8 mouse cellular contexts compared by ENCODE assay signal in the genomic region with DNA sequence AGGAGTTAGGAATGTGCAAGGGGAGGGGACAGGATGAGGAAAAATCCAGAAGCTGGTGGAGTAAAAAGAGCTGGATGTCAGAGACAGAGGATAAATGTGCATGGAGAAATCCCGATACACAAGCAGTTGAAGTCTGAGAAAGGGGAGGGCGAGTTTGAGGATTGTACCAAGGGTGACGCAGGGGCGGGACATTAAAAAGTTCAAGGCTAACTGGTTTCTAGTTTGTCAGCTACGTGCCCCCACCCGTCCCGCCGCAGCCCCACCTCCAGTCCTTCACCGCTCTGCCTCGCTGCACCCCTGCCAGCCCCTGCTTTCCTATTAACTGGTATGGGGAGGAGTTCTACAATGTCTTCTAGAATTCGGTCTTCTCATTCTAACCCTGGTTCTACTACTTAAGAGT. TPM values are rescaled to one million over a fixed set of nuclear protein-coding genes. Genes with fewer than 3 reads are reported as not detected.
DNase-seq lines count a peak whose midpoint lies in the region; ATAC-seq and TF ChIP-seq lines count a peak whose summit lies in the region.

No protein-coding gene starts in this region.

- peak overlapping the region; percentile 81 for H3K9ac ChIP-seq in heart, embryonic 12.5 days
- peak overlapping the region; percentile 61 for H3K9ac ChIP-seq in limb, embryonic 14.5 days (ENCODE audit: low read depth, low read length, severe bottlenecking)

- H3K27ac ChIP-seq in heart, embryonic 12.5 days (ENCODE audit: poor library complexity, severe bottlenecking), result peak overlapping the region; percentile 80
- peak overlapping the region; percentile 35 for H3K27ac ChIP-seq in limb, embryonic 14.5 days (replicated peaks; ENCODE audit: low read depth, low read length)

- H3ac ChIP-seq in myocyte (ENCODE audit: control insufficient read depth, insufficient read length), result peak overlapping the region; percentile 48

- 3% methylated on average over 11 of the region's 11 CpGs for WGBS in heart, embryonic 12.5 days
- under 1% methylated on average over 11 of the region's 11 CpGs for WGBS in limb, embryonic 14.5 days

- H3K9me3 ChIP-seq in heart, embryonic 12.5 days (replicated peaks), result no peaks in the 10 kb centered on the region
- no peaks in the 10 kb centered on the region for H3K9me3 ChIP-seq in limb, embryonic 14.5 days (ENCODE audit: control insufficient read depth, low read length)

- peaks cover 41% of the 10 kb centered on the region for H3K36me3 ChIP-seq in heart, embryonic 12.5 days
- peaks cover 38% of the 10 kb centered on the region for H3K36me3 ChIP-seq in limb, embryonic 14.5 days (ENCODE audit: control insufficient read depth, insufficient read depth, low read length)
- H3K36me3 ChIP-seq in myocyte (ENCODE audit: control insufficient read depth, insufficient read depth), result no peaks in the 10 kb centered on the region

- no peaks in the 10 kb centered on the region for H3K27me3 ChIP-seq in heart, embryonic 12.5 days (replicated peaks)
- H3K27me3 ChIP-seq in limb, embryonic 14.5 days (ENCODE audit: control insufficient read depth, insufficient read depth, low read length), result no peaks in the 10 kb centered on the region
- H3K27me3 ChIP-seq in myocyte (ENCODE audit: control insufficient read depth, insufficient read depth, insufficient read length), result peaks cover 11% of the 10 kb centered on the region

- no peak for DNase-seq in heart, postnatal 25 days (ENCODE audit: low spot score)
- peak; percentile 85 to 87 for DNase-seq in adrenal gland, postnatal 36 days
- DNase-seq in heart, postnatal 4 days, result peak; percentile 45
- no peak for DNase-seq in limb, embryonic 14.5 days (ENCODE audit: low spot score)
- DNase-seq in frontal cortex, postnatal 25 days (ENCODE audit: low spot score in 2 of 2), result no peak
- no peak for DNase-seq in cerebellum, postnatal 36 days

- peak overlapping the region; percentile 85 for H3K4me2 ChIP-seq in heart, embryonic 12.5 days
- H3K4me2 ChIP-seq in limb, embryonic 14.5 days (replicated peaks; ENCODE audit: low read depth, low read length, severe bottlenecking), result peak overlapping the region; percentile 58
- H3K4me2 ChIP-seq in myocyte (ENCODE audit: low read depth), result peak overlapping the region; percentile 77

- peak; percentile 30; the same call in 1 of the 2 replicates for ATAC-seq in heart, embryonic 12.5 days (ENCODE audit: insufficient number of reproducible peaks, low FRiP score)
- no peak for ATAC-seq in limb, embryonic 14.5 days (ENCODE audit: low FRiP score, low read depth)

- intact Hi-C loops in heart, postnatal 25 days (cut with DNase I), result no loop called here

- peaks cover 24% of the 10 kb centered on the region for H3K79me2 ChIP-seq in myocyte (ENCODE audit: control insufficient read depth, insufficient read depth)

- peak overlapping the region; percentile 79 for H3K4me3 ChIP-seq in heart, embryonic 12.5 days
- peak overlapping the region; percentile 62 for H3K4me3 ChIP-seq in limb, embryonic 14.5 days (replicated peaks; ENCODE audit: low read length)
- peak overlapping the region; percentile 65 for H3K4me3 ChIP-seq in myocyte

- H3K4me1 ChIP-seq in heart, embryonic 12.5 days (replicated peaks), result peaks cover 14% of the 10 kb centered on the region
- H3K4me1 ChIP-seq in limb, embryonic 14.5 days (ENCODE audit: control insufficient read depth, insufficient read depth, low read length), result peaks cover 6% of the 10 kb centered on the region

- TF ChIP-seq POLR2A in limb, embryonic 14.5 days (IDR thresholded peaks at IDR 0.05; ENCODE audit: borderline replicate concordance, extremely low read depth, insufficient read depth, insufficient read length), result no peak
- no peak for TF ChIP-seq POLR2A in myocyte (IDR thresholded peaks at IDR 0.05; ENCODE audit: insufficient read length, low read depth)

TF ChIP-seq in myocyte, 11 proteins besides CTCF, POLR2A, EP300 and RAD21:
- TF ChIP-seq MYOD1 (IDR thresholded peaks at IDR 0.05; ENCODE audit: control insufficient read depth in 1 of 3, insufficient read length in 2 of 3, low read depth in 2 of 3), result no peak
- TF ChIP-seq TCF12 (IDR thresholded peaks at IDR 0.05; ENCODE audit: insufficient read depth, poor library complexity, severe bottlenecking), result no peak
- no peak for TF ChIP-seq SRF (IDR thresholded peaks at IDR 0.05; ENCODE audit: control insufficient read depth, insufficient read length, low read depth)
- TF ChIP-seq TCF3 (IDR thresholded peaks at IDR 0.05; ENCODE audit: insufficient read length, low read depth), result no peak
- no peak for TF ChIP-seq POLR2AphosphoS2 (IDR thresholded peaks at IDR 0.05; ENCODE audit: insufficient read length, low read depth)
- no peak for TF ChIP-seq USF1 (IDR thresholded peaks at IDR 0.05; ENCODE audit: low read depth)
- no peak for TF ChIP-seq REST (IDR thresholded peaks at IDR 0.05; ENCODE audit: insufficient read depth, insufficient read length)
- TF ChIP-seq E2F4 (IDR thresholded peaks at IDR 0.05; ENCODE audit: insufficient read depth), result no peak
- no peak for TF ChIP-seq MAX (IDR thresholded peaks at IDR 0.05; ENCODE audit: low read depth)
- no peak for TF ChIP-seq MYOG (IDR thresholded peaks at IDR 0.05; ENCODE audit: control insufficient read depth in 1 of 3, insufficient read depth in 1 of 3, insufficient read length in 2 of 3, low read depth in 2 of 3)
- no peak for TF ChIP-seq CEBPB (IDR thresholded peaks at IDR 0.05; ENCODE audit: insufficient read depth, poor library complexity, severe bottlenecking)

RNA-seq across cellular contexts. Expression of gene Phb, which starts 0.4 kb away (rescaled TPM):
- 260 and 286 TPM in 2 replicates for polyA plus RNA-seq in heart, embryonic 12.5 days (2016; fragmentation: Nextera tagmentation; extraction: Ambion mirVana)
- total RNA-seq in heart, postnatal 25 days (2021), result 100 to 1,000 TPM; 384 to 423 TPM
- 100 to 1,000 TPM; 324 to 358 TPM for total RNA-seq in adrenal gland, postnatal 36 days (2021)
- total RNA-seq in heart, postnatal 4 days (2021), result 100 to 1,000 TPM; 304 to 319 TPM
- 209 and 309 TPM in 2 replicates for polyA plus RNA-seq in limb, embryonic 14.5 days (2012; rRNA removed)
- 226 and 227 TPM in 2 replicates for polyA plus RNA-seq in limb, embryonic 14.5 days (2014; fragmentation: Nextera tagmentation; extraction: Ambion mirVana)
- polyA plus RNA-seq in myocyte (2012; fragmentation: generic; extraction: Trizol), result 343 TPM

RNA-seq across cellular contexts. Expression of gene Zfp652, which starts 45.3 kb away (rescaled TPM):
- 12.8 and 14.3 TPM in 2 replicates for polyA plus RNA-seq in heart, embryonic 12.5 days (2016; fragmentation: Nextera tagmentation; extraction: Ambion mirVana)
- total RNA-seq in heart, postnatal 25 days (2021), result 10 to 100 TPM; 48.2 to 49.2 TPM
- 10 to 100 TPM; 40.2 to 47.4 TPM for total RNA-seq in adrenal gland, postnatal 36 days (2021)
- 10 to 100 TPM; 42.8 to 48.2 TPM for total RNA-seq in heart, postnatal 4 days (2021)
- polyA plus RNA-seq in limb, embryonic 14.5 days (2012; rRNA removed), result 25.3 and 31.2 TPM in 2 replicates
- polyA plus RNA-seq in limb, embryonic 14.5 days (2014; fragmentation: Nextera tagmentation; extraction: Ambion mirVana), result 13.3 and 13.8 TPM in 2 replicates
- polyA plus RNA-seq in myocyte (2012; fragmentation: generic; extraction: Trizol), result 6.4 TPM

RNA-seq across cellular contexts. Expression of gene B130006D01Rik, which starts 56.2 kb away (rescaled TPM):
- polyA plus RNA-seq in heart, embryonic 12.5 days (2016; fragmentation: Nextera tagmentation; extraction: Ambion mirVana), result 0.56 and 0.76 TPM in 2 replicates
- under 1 TPM; 0.34 to 0.47 TPM for total RNA-seq in heart, postnatal 25 days (2021)
- total RNA-seq in adrenal gland, postnatal 36 days (2021), result under 1 TPM; 0.53 to 0.73 TPM
- total RNA-seq in heart, postnatal 4 days (2021), result 1 to 10 TPM in 1 of 2 experiments, under 1 TPM in 1; 0.57 to 1.1 TPM
- polyA plus RNA-seq in limb, embryonic 14.5 days (2012; rRNA removed), result 0.34 and 0.46 TPM in 2 replicates
- polyA plus RNA-seq in limb, embryonic 14.5 days (2014; fragmentation: Nextera tagmentation; extraction: Ambion mirVana), result 1.6 and 2.2 TPM in 2 replicates
- 0.02 TPM for polyA plus RNA-seq in myocyte (2012; fragmentation: generic; extraction: Trizol)

Comparison
In these comparisons a context has a peak if more than half of its experiments do, and no peak if none do; other contexts are left out.
1. DNase-seq: peak in adrenal gland, postnatal 36 days (2 of 2) and heart, postnatal 4 days (single experiment); none in heart, postnatal 25 days (single experiment), limb, embryonic 14.5 days (single experiment), frontal cortex, postnatal 25 days (0 of 2) and cerebellum, postnatal 36 days (0 of 2).
2. Peak in every context shown above with its lines, with median percentiles within 50 percentile points of each other: H3K4me2 ChIP-seq and H3K4me3 ChIP-seq.